Mouse (Mus musculus): Measurements from ENCODE around the gene Cetn4. TPM values are rescaled to one million over a fixed set of nuclear protein-coding genes. Genes with fewer than 3 reads are reported as not detected.

Cetn4 gene
- polyA plus RNA-seq, 1 experiment from 2014 or later, result 1.1 TPM

GRCm38 (mm10) chr3:37313371-37313770 is 863 bp upstream of the Cetn4 start:
- H3K4me3 ChIP-seq (ENCODE audit: low read length), result no peak overlapping the region; the same call in 1 of the 2 replicates
- H3K27me3 ChIP-seq (replicated peaks; ENCODE audit: control insufficient read depth, insufficient read depth, low read length), result no peaks in the 10 kb centered on the region
- H3K4me2 ChIP-seq (ENCODE audit: low read depth, low read length), result peak overlapping the region; percentile 80
- peak overlapping the region; percentile 27; the same call in 1 of the 2 replicates for H3K9ac ChIP-seq (ENCODE audit: low read depth, low read length)
- no peak for ATAC-seq
- WGBS, result 21% methylated on average over 1 of the region's 1 CpGs
- peaks cover 7% of the 10 kb centered on the region for H3K4me1 ChIP-seq (ENCODE audit: control insufficient read depth, insufficient read depth, low read length)
- H3K9me3 ChIP-seq (ENCODE audit: control insufficient read depth, low read length), result no peaks in the 10 kb centered on the region
- H3K36me3 ChIP-seq (ENCODE audit: control insufficient read depth, insufficient read depth, low read length), result no peaks in the 10 kb centered on the region
- H3K27ac ChIP-seq (ENCODE audit: low read length), result peak overlapping the region; percentile 43; the same call in 1 of the 2 replicates

GRCm38 (mm10) chr3:37311897-37312369 is 575 bp downstream of the Cetn4 start:
- ATAC-seq, result no peak; the same call in 1 of the 2 replicates
- H3K9me3 ChIP-seq (ENCODE audit: control insufficient read depth, low read length), result no peaks in the 10 kb centered on the region
- no peaks in the 10 kb centered on the region for H3K27me3 ChIP-seq (replicated peaks; ENCODE audit: control insufficient read depth, insufficient read depth, low read length)
- H3K36me3 ChIP-seq (ENCODE audit: control insufficient read depth, insufficient read depth, low read length), result no peaks in the 10 kb centered on the region
- H3K4me1 ChIP-seq (ENCODE audit: control insufficient read depth, insufficient read depth, low read length), result peaks cover 7% of the 10 kb centered on the region
- H3K4me3 ChIP-seq (ENCODE audit: low read length), result peak overlapping the region; percentile 89
- H3K27ac ChIP-seq (ENCODE audit: low read length), result no peak overlapping the region
- peak overlapping the region; percentile 90 for H3K9ac ChIP-seq (ENCODE audit: low read depth, low read length)
- 2% methylated on average over 10 of the region's 10 CpGs for WGBS
- peak overlapping the region; percentile 80 for H3K4me2 ChIP-seq (ENCODE audit: low read depth, low read length)

DNA sequence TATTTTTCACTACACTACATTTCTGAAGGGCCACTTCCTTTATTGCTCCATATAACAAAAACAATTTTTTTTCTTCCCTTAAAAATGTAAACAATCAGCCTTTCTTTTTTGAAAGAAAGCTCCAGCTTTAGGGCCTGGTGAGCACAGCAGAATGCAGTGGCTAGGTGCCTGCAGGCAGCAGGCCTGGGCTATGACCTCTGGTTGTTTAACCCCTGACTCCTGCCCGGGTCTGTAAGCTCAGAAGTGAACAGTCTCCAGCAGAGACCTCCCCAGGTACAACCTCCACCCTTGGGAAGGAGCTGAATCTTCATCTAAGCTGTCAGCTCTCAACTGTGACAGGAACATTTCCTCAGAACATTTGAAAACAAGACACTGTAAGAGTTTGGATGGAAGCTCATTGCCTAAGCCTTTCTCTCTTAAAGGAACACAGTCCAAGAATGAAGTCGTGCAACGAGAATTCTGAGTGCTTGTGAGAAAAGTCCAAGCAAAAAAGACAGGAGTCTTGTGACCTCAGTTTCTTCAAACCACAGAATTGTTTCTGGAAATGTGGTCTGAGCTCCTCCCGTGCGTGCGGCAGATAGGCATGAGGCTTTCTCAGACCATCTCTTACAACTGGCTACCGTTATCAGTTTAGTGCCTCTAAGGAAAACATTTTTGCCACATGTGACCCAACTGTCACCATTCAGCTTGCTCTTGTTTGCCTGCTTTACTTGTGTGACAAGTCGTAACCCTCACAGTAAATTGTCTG is 8.9 kb downstream of the Cetn4 start:
- H3K4me3 ChIP-seq (ENCODE audit: low read length), result no peak overlapping the region
- H3K27me3 ChIP-seq (replicated peaks; ENCODE audit: control insufficient read depth, insufficient read depth, low read length), result no peaks in the 10 kb centered on the region
- no peaks in the 10 kb centered on the region for H3K9me3 ChIP-seq (ENCODE audit: control insufficient read depth, low read length)
- no peak overlapping the region for H3K9ac ChIP-seq (ENCODE audit: low read depth, low read length)
- no peak overlapping the region for H3K4me2 ChIP-seq (ENCODE audit: low read depth, low read length)
- H3K36me3 ChIP-seq (ENCODE audit: control insufficient read depth, insufficient read depth, low read length), result no peaks in the 10 kb centered on the region
- ATAC-seq, result no peak
- WGBS, result 66% methylated on average over 8 of the region's 8 CpGs
- no peaks in the 10 kb centered on the region for H3K4me1 ChIP-seq (ENCODE audit: control insufficient read depth, insufficient read depth, low read length)
- no peak overlapping the region for H3K27ac ChIP-seq (ENCODE audit: low read length)

DNA sequence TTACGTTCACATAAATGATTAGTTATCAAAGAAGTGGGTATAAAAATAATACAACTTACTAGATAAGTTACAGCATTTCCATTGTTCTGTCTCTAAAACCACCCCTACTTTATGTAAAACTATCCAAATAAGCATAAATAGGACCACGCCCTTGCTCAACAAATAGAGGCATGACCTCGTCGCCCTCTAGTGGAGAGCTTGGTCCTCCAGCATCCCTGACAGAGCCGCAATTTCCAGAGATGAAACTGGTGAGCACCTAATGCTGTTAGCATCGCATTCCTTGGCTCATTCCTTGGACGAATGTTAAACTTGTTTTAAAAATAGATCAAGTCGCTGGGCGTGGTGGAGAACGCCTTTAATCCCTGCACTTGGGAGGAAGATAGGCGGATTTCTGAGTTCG is 9.8 kb downstream of the Cetn4 start:
- no peaks in the 10 kb centered on the region for H3K27me3 ChIP-seq (replicated peaks; ENCODE audit: control insufficient read depth, insufficient read depth, low read length)
- no peak for ATAC-seq
- H3K4me3 ChIP-seq (ENCODE audit: low read length), result no peak overlapping the region
- WGBS, result 40% methylated on average over 12 of the region's 12 CpGs
- no peak overlapping the region for H3K27ac ChIP-seq (ENCODE audit: low read length)
- no peak overlapping the region for H3K9ac ChIP-seq (ENCODE audit: low read depth, low read length)
- H3K4me2 ChIP-seq (ENCODE audit: low read depth, low read length), result no peak overlapping the region
- no peaks in the 10 kb centered on the region for H3K9me3 ChIP-seq (ENCODE audit: control insufficient read depth, low read length)
- H3K4me1 ChIP-seq (ENCODE audit: control insufficient read depth, insufficient read depth, low read length), result no peaks in the 10 kb centered on the region
- no peaks in the 10 kb centered on the region for H3K36me3 ChIP-seq (ENCODE audit: control insufficient read depth, insufficient read depth, low read length)

DNA sequence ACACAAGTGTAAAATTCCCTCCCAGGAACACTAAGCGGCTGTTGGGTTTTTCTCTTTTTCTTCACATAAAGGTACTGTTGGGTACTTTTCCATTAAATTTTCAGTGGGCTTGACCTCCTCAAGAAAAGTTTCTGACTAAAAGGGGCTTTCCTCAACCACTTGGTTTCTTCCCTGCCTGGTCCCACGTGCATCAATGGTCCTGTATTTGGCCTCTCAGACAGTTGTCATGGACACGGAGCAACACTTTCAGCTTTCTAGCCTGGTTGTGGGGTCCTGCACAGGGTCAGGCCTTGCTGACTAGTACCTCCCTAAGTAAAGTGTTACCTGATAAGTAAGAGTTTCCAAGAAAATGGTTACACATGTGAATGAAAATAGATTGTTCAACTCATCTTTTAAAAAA is 13.0 kb downstream of the Cetn4 start:
- no peaks in the 10 kb centered on the region for H3K9me3 ChIP-seq (ENCODE audit: control insufficient read depth, low read length)
- no peak overlapping the region for H3K4me2 ChIP-seq (ENCODE audit: low read depth, low read length)
- no peaks in the 10 kb centered on the region for H3K27me3 ChIP-seq (replicated peaks; ENCODE audit: control insufficient read depth, insufficient read depth, low read length)
- no peaks in the 10 kb centered on the region for H3K4me1 ChIP-seq (ENCODE audit: control insufficient read depth, insufficient read depth, low read length)
- no peak overlapping the region for H3K9ac ChIP-seq (ENCODE audit: low read depth, low read length)
- no peak overlapping the region for H3K4me3 ChIP-seq (ENCODE audit: low read length)
- H3K36me3 ChIP-seq (ENCODE audit: control insufficient read depth, insufficient read depth, low read length), result no peaks in the 10 kb centered on the region
- ATAC-seq, result no peak
- no peak overlapping the region for H3K27ac ChIP-seq (ENCODE audit: low read length)
- WGBS, result 79% methylated on average over 3 of the region's 3 CpGs

- no peak for ATAC-seq
- H3K4me1 ChIP-seq (ENCODE audit: control insufficient read depth, insufficient read depth, low read length), result no peaks in the 10 kb centered on the region
- H3K4me2 ChIP-seq (ENCODE audit: low read depth, low read length), result no peak overlapping the region
- no peak overlapping the region for H3K4me3 ChIP-seq (ENCODE audit: low read length)
- H3K9me3 ChIP-seq (ENCODE audit: control insufficient read depth, low read length), result no peaks in the 10 kb centered on the region
- H3K27ac ChIP-seq (ENCODE audit: low read length), result no peak overlapping the region
- no peaks in the 10 kb centered on the region for H3K36me3 ChIP-seq (ENCODE audit: control insufficient read depth, insufficient read depth, low read length)
- no peaks in the 10 kb centered on the region for H3K27me3 ChIP-seq (replicated peaks; ENCODE audit: control insufficient read depth, insufficient read depth, low read length)
- WGBS, result 61% methylated on average over 2 of the region's 2 CpGs
- H3K9ac ChIP-seq (ENCODE audit: low read depth, low read length), result no peak overlapping the region
Measured at GRCm38 (mm10) chr3:37292654-37293053, 19.9 kb downstream of the Cetn4 start.

DNA sequence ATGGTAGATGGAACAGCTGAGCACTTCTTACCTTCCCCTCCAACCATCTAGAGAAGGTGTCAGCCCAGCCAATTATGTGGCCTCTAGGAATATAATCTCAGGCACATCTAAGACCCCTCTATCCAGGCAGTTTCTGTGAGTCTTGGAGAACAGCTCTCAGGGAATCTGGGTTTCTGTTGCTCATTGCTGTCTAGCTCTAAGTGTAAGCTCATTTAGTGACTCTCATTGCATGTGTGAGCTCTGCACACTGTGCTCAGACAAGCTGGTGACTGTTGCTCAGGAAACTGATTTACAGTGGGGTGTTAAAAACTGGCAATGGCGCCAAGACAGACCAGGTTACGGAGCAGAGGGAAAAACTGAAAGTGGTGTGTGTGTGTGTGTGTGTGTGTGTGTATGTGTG is 20.6 kb downstream of the Cetn4 start:
- Histone ChIP-seq H3K4me2 (ENCODE audit: low read depth, low read length) (no peak overlapping the region), H3K9ac (ENCODE audit: low read depth, low read length) (no peak overlapping the region), H3K4me1 (ENCODE audit: control insufficient read depth, insufficient read depth, low read length) (no peaks in the 10 kb centered on the region), H3K27ac (ENCODE audit: low read length) (no peak overlapping the region), H3K9me3 (ENCODE audit: control insufficient read depth, low read length) (no peaks in the 10 kb centered on the region), H3K27me3 (replicated peaks; ENCODE audit: control insufficient read depth, insufficient read depth, low read length) (no peaks in the 10 kb centered on the region), H3K4me3 (ENCODE audit: low read length) (no peak overlapping the region), H3K36me3 (ENCODE audit: control insufficient read depth, insufficient read depth, low read length) (no peaks in the 10 kb centered on the region)
- ATAC-seq, result no peak
- WGBS, result 77% methylated on average over 2 of the region's 2 CpGs

DNA sequence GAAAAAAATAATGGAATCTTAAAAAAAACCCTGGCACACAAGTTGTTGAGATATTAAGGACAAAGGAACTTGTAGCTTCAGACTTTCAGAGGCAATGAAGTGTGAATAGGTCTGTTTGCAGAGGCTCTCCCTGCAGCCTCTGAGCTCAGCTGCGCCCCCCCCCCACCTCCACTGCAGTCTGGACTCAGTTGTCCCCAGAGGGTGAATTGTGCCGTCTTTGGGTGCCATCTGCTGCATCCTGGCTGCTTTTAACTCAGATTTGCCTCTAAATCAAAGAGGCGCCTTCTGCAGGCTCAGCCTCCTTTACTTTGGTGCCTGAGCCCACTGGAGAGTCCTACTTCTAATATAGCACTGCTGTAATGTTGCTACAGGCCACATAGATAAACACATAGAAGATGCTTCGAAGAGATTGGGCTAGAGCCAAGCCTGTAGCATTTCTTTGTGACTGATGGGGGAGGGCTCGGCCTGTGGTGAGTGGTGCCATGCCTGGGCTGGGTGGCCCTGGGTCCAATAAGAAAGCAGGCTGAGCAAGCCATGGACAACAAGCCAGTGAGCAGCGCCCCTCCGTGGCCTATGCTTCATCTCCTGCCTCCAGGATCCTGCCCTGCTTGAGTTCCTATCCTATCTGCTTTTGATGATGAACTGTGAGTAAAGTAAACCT is 21.5 kb downstream of the Cetn4 start:
- no peaks in the 10 kb centered on the region for H3K27me3 ChIP-seq (replicated peaks; ENCODE audit: control insufficient read depth, insufficient read depth, low read length)
- H3K27ac ChIP-seq (ENCODE audit: low read length), result no peak overlapping the region
- WGBS, result 61% methylated on average over 7 of the region's 7 CpGs
- H3K36me3 ChIP-seq (ENCODE audit: control insufficient read depth, insufficient read depth, low read length), result no peaks in the 10 kb centered on the region
- H3K4me2 ChIP-seq (ENCODE audit: low read depth, low read length), result no peak overlapping the region
- H3K4me3 ChIP-seq (ENCODE audit: low read length), result no peak overlapping the region
- H3K4me1 ChIP-seq (ENCODE audit: control insufficient read depth, insufficient read depth, low read length), result no peaks in the 10 kb centered on the region
- ATAC-seq, result no peak
- no peak overlapping the region for H3K9ac ChIP-seq (ENCODE audit: low read depth, low read length)
- H3K9me3 ChIP-seq (ENCODE audit: control insufficient read depth, low read length), result no peaks in the 10 kb centered on the region

- Histone ChIP-seq H3K4me3 (ENCODE audit: low read length) (no peak overlapping the region), H3K9ac (ENCODE audit: low read depth, low read length) (no peak overlapping the region), H3K4me1 (ENCODE audit: control insufficient read depth, insufficient read depth, low read length) (no peaks in the 10 kb centered on the region), H3K4me2 (ENCODE audit: low read depth, low read length) (no peak overlapping the region), H3K27ac (ENCODE audit: low read length) (no peak overlapping the region), H3K36me3 (ENCODE audit: control insufficient read depth, insufficient read depth, low read length) (no peaks in the 10 kb centered on the region), H3K9me3 (ENCODE audit: control insufficient read depth, low read length) (no peaks in the 10 kb centered on the region), H3K27me3 (replicated peaks; ENCODE audit: control insufficient read depth, insufficient read depth, low read length) (no peaks in the 10 kb centered on the region)
- WGBS, result 88% methylated on average over 2 of the region's 2 CpGs
- no peak for ATAC-seq
Measured at GRCm38 (mm10) chr3:37289237-37289636, 23.3 kb downstream of the Cetn4 start.
